Mouse (Mus musculus) heart, postnatal 36 days (tissue): ENCODE results near the gene Dab1. TPM values are rescaled to one million over a fixed set of nuclear protein-coding genes. Genes with fewer than 3 reads are reported as not detected.

Experiments used
- DNase-seq, 2 experiments: peaks; one replicate each; pipeline ENCODE4 v3.0.0; 2021 to 2022
- intact Hi-C: fragments of 180-260 bp; cut with DNase I; formaldehyde crosslinking; loops from one replicate; pipeline ENCODE4 v1.15.1; 2025
- total RNA-seq, 2 experiments: library from RNA; stranded (reverse); gene quantifications; 2 replicates each; pipeline ENCODE4 v1.2.3; 2021

Dab1 gene
- total RNA-seq, 2 experiments from 2014 or later = not detected

DNA sequence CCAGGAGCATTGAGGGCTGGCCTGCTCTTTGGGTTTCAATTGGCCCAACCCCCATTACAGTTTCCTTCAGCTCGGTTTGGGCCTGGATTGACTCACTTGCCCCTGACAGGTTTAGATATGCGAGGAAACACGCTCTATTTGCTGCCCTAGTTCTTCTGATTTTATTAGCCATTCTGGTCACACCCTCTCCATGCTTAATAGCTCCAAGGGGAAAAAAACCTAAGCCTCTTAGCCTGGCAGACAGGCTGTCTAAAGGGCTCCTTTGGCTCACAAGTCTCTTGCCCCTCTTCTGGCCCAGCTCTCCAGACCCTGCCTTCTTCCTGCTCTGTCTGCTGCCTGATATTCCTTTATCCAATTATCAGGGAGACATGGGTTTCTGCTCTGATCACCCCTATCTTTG is 1069.9 kb downstream of the Dab1 start:
- no peak for DNase-seq
- intact Hi-C loops = no loop called here

DNA sequence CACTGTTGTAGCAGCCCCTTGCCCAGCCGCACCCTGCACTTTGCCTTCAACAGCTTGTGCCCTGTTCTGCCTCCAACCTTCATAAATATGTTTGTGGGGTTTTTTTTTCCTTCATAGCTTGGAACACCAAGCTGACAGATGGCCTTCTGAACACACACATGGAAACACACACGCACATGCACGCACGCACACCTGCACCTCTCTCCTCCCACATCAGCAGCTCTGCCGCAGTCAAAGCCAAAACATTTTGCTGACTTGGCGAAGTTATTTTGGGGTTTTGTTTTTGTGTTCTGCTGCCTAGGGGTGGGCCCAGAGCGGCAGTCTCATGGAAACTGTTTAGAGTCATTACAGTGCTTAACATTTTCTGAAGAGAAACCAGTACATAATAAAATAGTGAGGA is 1071.9 kb downstream of the Dab1 start:
- intact Hi-C loops = no loop called here

DNA sequence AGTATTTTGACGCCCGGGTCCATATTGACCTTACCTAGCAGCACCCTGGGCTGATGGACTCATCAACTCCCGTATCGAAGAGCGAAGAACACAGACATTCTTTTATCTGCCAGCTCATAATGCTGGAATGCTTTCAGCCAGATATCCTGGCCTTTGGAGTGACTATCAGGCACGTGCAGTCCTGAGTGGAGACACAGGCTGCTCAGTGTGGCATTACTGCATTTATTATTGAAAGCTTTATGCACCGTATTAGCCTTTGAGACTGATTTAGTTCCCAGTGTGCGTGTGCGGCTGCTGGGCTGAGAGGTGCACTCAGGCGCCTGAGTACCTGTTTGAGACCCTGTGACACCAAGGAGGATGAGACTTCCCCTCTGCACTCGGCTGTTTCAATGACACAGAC is 1075.0 kb downstream of the Dab1 start:
- no peak for DNase-seq
- intact Hi-C loops = no loop called here

More for the DNA sequence above, 1071.9 kb downstream of the Dab1 start:
- no peak for DNase-seq

DNA sequence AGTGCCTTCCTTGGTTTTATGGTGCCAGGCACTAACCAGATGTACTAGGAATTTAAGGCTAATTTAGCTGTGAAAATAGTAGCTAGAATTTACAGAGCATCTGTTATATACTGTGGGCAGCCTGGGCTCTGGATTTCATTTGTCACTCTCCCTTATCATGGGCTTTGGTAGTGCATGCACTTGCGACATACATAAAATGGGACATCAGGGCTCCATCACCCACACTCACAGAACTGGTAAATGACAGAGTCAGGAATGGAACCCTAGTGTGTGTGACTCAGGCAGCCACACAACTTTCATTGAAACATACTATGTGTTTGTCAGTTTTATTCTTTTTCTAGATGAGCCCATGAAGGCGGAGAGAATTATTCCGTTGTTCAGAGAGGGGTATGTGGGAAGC is 1077.4 kb downstream of the Dab1 start:
- intact Hi-C loops = no loop called here
- no peak for DNase-seq

DNA sequence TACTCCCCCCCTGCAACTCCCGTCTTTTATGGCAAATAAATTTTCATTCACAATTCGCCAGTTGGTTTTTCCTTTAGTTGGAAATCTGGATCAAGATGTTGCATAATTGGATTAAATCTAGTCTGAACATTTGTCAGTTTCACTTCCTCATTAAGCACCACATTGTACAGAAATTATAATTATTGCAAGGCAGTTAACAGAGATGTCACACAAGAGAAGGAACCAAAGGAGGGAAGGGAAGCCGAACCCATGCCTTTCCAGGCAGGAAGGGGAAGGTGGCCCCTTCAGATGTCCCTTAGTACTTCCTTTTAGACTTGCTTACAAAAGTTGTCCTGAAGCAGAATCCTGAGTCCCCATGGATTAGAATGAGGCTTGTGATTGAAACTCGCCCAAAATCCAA is 1078.5 kb downstream of the Dab1 start:
- intact Hi-C loops = no loop called here
- no peak for DNase-seq

DNA sequence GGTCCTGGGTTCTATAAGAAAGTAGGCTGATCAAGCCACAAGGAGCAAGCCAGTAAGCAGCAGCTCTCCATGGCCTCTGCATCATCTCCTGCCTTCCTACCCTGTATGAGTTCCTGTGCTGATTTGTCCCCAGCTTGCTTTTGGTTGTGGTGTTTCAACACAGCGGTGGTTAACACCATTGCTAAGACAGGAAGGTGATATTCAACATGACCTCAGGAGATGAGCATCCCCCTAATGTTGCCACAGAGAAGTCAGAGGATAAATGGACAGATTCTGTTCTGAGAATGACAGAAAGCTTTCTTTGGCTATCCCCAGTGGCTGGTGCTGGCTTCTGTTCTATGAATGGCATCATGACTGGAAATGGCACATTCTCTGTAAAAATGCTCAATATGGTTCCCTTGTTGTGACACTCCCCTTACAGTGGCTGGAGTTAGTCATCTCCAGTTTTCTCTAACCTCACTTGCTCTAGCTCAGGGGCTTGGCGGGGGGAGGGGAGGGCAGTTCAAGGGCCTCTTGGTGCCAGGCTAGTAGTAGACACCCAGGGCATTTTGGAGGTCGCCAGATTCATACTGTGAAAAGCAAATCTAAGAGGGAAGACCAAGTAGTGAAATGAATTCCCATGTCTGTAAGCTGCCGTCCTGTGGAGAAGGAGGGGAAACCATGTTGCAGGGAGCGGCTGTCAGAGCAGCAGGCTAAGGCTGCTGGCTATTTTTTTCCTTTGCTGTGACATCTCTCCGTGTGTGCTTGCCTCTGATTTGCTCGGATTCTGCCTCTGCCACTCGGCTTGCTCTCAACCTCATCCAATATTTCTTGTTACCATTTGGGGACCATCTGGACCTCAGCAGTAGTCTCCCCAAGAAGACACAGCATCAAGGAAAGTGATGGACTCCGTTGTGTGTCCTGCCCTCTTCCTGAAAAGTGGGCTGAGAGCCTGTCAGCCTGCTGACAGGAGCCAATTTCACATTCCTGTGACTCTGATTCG is 1086.8 kb downstream of the Dab1 start:
- no peak for DNase-seq
- intact Hi-C loops = no loop called here

DNA sequence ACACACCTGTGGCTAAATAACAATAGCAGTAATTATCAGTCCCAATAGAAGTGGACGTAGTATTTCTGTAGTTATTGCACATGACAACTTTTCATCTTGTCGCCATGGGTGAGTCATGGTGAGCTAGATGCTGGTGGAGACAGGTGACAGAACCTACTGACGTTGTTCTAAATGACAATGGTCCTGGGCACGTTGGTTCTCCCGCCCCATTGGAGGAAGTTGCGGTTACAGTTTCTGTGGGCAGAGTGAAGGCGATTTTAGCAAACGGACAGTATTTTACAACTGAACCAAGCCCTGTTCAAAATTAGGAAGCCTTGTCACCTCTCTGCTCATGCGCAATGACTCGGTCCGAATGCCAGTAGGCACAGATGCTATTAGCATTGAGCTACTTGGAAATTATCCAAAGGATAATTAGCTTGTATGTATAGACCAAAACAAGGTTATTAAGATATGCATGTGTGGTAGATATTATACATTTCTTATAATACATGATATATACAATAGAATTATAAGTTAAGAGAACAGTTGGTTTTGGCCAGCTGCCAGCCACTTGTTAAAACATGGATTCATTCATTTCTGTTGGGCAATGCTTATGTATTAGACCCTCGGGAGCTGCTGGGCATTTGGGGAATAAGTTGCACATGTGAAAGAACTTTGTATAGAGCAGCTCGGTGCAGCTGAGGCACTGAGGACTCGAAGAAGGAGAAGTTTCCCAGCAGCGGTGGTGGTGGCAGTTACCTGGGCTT is 1093.4 kb downstream of the Dab1 start:
- intact Hi-C loops = no loop called here
- DNase-seq = no peak

DNA sequence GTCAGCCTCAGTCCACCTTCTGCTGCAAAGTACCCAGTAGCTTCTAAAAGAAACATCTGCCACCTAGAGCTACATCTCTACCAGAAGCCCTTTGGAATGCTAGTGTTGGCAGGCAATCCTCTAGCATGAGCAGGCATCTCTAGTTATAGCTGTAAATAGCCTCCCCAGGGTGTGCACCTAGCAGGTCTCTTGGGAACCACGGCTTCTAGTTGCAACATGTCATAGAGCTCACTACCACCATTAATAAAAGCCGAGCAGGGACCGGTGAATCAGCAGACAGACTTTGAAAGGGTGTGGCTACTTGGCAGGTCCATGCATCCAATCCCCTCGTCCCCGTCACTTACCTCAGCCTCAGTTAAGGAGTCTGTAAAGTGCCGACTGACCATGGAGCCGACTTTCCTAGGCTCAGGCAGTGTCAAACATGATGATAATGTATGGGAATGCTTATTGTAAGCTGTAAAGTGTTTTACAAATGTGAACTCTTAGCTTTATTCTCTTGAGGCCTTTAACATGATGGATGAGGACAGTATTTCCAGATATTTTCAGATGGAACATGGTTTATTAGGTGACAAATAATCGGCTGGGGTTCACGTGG is 1095.9 kb downstream of the Dab1 start:
- no peak for DNase-seq
- intact Hi-C loops = no loop called here

DNA sequence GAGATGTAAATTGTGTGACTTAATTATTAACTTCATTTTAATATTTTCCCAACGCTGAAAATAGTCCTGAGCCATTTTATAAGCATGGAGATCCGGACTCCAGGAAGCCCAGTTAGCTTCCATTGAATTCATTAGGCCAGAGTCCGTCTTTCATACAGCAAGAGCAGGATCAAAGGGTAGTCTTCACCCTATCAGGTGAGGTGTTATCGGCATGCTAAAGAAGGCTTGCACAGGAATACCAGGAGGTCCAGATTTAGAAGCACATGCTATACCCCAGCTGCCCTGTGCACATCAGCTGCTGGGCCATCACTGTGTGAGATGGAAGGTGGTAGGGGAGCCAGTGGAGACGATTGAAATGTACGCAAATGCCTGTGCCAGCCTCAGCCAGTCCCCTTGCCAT is 1096.7 kb downstream of the Dab1 start:
- intact Hi-C loops = no loop called here
- DNase-seq = no peak

DNA sequence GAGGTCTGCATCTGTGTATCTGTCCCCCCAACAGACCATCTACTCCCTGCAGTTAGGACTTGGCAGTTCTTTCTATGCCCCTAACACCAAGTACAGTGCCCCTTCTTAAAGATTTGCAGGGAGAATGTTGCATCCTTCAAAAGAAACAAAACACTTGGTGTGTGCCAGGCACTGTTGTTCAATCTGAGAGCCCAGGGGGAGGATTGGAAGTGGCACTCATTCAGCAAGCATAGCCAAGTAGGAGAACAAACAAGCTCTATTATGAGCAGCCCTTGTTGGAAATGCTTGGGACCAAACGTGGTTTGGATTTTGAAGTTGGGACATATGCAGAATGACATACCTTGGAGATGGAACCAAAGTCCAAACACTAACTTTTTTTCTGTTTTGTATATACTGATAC is 1097.3 kb downstream of the Dab1 start:
- intact Hi-C loops = no loop called here
- no peak for DNase-seq

DNA sequence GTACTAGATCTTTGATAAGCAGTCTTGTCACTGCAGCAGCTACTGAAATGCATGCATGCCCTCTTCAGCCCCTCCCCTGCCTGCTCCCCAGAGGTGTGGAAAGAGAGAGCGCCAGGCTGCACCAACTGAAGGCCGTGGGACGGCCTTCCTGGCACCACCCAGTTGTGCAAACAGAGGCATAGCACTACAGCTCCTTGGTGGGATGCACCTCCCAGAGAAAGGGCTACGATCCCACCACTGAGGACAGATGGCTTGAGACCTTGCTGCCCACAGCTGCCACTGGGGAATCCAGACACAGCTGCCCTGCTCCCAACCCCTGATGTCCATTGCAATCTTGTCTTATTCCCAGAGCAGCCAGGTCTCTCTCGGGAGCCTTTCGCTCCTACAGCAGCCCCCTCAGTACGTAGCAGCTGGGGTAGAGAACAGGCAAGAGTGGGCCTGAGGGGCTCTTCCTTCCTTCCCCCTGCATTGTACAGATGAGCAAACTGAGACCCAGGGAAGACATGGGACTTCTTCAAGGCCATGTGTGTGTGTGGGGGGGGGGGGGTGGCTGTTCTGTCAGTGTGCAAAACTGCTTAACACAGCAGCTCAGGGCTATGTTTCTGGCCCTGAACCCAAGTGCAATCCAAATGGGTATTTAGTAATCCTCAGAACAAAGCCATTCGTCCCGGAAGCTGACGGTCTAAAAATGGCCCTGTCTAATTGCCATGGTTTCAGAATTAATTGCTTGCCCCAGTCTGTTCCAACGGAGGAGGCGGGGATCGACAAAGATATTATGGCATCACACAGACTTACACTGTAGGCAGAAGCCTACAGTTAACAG is 1100.0 kb downstream of the Dab1 start:
- intact Hi-C loops = no loop called here
- no peak for DNase-seq

DNA sequence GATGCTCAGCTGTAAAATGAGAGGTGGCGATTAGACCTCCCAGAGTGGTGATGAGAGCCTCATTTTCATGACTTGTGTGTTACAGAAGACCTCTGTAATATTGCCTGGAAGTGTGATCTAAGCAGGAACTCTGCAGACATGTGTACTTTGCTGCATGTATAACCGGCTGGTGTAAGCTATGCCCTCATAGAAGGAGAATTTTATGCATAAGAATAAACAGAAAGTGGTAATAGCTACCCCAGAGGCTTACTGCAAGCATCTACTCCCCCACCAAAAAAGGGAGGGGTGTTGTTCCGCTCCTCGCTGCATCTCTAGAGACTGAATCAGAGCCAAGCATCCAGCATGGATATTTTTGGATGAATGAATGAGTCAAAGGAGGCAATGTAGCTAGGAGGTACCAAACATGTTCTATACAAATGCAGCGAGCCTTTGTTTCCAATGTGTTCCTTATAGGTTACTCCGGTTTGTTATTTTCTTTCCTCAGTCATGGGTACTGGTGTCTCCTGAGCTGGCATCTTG is 1104.4 kb downstream of the Dab1 start:
- intact Hi-C loops = no loop called here
- DNase-seq = no peak

DNA sequence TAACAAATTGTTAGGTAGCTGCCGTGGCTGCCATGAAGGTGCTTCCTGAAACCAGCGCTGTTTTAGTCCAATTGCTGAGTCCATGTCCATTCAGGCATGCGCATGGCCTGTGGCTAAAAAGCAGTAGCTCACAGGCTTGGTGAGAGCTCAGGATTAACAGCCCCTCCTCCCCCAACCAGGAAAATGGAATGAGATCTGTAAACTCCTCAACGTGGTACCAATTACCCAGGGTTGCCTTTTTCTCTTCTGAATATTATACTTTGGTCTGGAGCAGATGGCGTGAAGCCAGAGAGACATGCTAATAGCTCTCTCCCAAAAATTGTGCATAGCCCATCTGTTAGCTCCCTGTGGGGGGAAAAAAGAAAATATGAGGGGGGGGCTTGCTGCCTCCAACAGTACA is 1105.1 kb downstream of the Dab1 start:
- no peak for DNase-seq
- intact Hi-C loops = no loop called here

DNA sequence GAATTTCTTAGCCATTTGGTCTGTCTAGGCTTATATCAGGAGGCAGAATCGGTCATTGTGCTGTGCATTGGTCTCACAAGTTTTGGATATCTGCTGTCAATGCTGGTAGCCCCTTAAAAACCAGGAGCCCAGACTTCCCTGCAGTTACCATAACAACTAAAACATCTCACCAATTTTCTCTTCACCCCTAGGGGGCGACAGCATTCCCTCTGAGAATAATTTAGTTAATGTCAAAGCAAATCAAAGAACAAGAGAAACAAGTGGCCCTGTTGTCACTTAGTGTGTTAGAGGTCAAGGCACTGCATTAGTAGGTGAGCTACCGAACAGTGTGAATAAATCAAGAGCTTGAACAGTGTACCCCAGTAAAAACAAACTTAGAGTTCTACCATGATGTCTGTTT is 1106.5 kb downstream of the Dab1 start:
- intact Hi-C loops = no loop called here
- DNase-seq = no peak

DNA sequence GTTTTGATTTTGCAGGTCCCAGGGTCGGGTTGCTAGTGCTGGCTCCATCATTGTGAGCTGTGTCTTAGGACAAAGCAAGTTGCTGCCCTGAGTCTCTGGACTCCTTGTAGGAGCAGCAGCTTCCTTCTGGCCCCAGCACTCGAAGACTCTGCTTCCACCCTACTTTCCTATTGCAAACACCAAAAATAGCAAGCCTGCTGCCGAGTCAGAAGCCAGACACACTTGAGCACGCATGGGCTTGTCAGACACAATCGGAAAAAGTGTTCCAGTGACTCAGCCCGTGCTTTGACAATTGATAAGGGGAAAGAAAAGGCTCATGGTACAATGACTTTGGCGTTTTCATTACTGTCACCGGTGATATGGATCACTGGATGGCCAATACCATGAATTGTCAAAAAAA is 1110.0 kb downstream of the Dab1 start:
- DNase-seq = peak in 1 of 2 experiments; percentile 2
- intact Hi-C loops = no loop called here

DNA sequence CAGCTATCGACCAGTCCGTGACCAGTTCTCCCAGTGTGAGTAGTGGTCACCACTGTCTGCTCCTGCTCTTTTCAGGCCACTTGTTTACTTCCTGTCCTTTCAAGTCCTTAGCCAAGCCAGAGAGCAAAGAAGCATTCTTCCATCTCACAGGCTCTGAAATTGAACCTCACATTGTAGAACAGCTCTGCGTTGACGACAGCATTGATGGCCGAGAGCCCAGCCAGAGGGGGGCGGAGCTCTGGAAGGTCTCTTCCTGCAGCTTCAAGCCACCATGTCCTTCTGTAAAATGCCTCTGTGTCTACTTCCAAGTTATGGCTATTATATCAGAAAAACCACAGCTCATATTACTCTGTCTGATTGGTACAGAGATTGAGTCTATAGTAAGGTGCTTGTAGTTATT is 1127.3 kb downstream of the Dab1 start:
- DNase-seq = no peak
- intact Hi-C loops = no loop called here

DNA sequence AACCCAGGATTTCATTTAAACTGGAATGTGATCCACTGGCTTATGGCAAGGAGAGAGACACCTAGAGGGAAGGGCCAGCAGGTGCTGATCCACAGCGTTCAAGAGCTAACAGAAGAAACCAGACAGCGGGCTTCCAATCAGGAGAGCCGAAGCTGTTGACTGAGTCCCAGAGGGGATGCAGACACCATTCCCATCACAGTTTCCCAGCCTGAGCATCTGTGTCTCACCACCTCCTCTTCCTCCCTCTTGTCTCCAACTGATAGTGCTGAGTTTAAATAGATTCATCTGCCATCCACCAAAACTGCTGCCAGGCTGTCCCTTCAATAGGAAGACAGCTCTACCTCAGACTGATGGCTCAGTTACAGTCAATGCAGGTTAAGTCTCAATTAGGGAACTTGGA is 1134.9 kb downstream of the Dab1 start:
- no peak for DNase-seq
- intact Hi-C loops = no loop called here

DNA sequence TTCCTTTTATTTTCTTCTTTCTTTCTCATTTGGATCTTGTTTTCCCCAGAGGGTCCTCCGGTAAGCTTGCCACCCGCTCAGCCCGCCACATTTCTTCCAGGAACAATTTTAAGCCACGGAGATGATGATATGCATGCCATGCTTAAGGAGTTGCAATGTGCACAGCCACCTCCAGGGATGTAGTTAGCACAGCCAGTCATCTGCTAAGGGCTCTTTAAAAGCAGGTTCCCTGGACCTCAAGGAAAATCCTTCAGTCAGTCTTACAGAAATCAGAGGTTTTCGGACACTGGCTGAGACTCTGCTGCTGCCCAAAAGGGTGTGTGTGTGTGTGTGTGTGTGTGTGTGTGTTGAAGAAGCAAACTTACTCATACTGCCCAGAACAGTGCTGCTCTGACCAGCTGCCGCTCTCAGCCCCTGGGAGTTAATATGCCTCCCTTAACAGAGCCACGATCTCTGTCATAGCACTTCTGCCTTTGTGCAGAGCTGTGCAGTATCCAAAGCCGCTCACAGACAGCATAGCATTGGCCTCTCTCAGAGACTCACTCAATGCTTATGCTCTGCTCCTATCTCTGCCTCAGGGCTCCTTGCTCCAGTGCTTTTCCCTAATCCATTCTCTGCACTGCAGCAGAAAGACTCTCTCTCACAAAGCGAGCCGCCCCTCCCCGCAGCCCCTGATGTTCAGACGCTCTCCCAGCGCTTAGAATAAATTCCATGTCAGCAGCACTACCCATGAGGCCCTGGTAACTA is 1141.9 kb downstream of the Dab1 start:
- intact Hi-C loops = no loop called here
- no peak for DNase-seq

DNA sequence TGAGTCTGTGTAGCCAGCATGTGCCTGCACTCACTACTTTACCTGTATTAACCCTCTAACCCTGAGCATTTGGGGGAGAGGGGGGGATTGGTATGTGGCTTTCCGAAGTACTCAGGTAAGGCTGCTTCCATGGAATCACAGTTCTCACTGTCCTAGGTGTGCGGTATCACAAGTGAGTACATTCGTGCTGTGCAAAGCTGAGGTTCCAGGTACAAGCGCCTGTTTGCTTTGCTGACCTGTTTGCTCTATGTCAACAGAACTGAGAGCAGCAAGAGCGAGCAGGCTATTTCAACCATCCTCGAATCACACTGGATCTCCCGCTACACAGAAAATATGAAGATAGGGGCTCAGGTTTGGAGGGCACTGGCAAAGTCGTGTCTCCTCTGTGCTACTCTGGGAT is 1146.9 kb downstream of the Dab1 start, which contains the start of gene C8b:
TSS of gene C8b (plus strand) at position 253 of the 400 bp plus-strand sequence.
- no peak for DNase-seq
- intact Hi-C loops = no loop called here

DNA sequence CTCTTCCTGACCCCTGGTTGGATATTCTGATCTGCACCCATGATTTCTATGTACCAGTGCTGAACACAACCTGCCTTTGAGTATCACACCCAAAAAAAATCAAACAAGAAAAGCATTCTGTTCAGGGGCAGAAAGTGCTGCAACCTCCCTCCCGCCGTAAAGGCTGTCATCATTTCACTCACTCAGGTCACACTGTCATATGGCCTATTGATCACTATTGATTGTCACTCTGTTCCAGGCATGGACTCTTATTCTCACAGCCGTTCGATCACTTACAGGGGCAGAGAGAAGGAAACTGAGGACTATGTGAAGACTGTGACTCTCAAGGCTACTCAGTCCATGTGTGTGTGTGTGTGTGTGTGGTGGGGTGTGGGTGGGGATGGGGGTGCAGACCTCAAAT is 1149.0 kb downstream of the Dab1 start:
- intact Hi-C loops = no loop called here
- DNase-seq = no peak
